Mouse (Mus musculus): ENCODE results near the gene Gm20388. TPM values are rescaled to one million over a fixed set of nuclear protein-coding genes. Genes with fewer than 3 reads are reported as not detected.

The Gm20388 gene
- polyA plus RNA-seq, 1 experiment from 2014 or later: not detected

- Histone ChIP-seq H3K27me3 (ENCODE audit: control insufficient read depth, insufficient read depth, low read length) (peaks cover 1% of the 10 kb centered on the region; the same call in 1 of the 2 replicates), H3K4me1 (replicated peaks; ENCODE audit: control insufficient read depth, insufficient read depth, low read length) (no peaks in the 10 kb centered on the region), H3K27ac (no peak overlapping the region), H3K4me2 (replicated peaks) (no peak overlapping the region), H3K4me3 (replicated peaks; ENCODE audit: low read length) (no peak overlapping the region), H3K9me3 (ENCODE audit: control insufficient read depth, low read length) (no peaks in the 10 kb centered on the region), H3K36me3 (replicated peaks; ENCODE audit: control insufficient read depth, insufficient read depth) (peaks cover 56% of the 10 kb centered on the region), H3K9ac (no peak overlapping the region)
- DNase-seq (ENCODE audit: low spot score) (no peak), ATAC-seq (ENCODE audit: low FRiP score) (no peak)
- WGBS: 90% methylated on average over 13 of the region's 13 CpGs
Observed at GRCm38 (mm10) chr8:122467816-122468215, 2557.2 kb downstream of the Gm20388 start.

- 83% methylated on average over 6 of the region's 6 CpGs for WGBS
- H3K36me3 ChIP-seq (replicated peaks; ENCODE audit: control insufficient read depth, insufficient read depth): peaks cover 62% of the 10 kb centered on the region
- peaks cover 5% of the 10 kb centered on the region; the same call in 1 of the 2 replicates for H3K4me1 ChIP-seq (replicated peaks; ENCODE audit: control insufficient read depth, insufficient read depth, low read length)
- H3K27ac ChIP-seq: no peak overlapping the region
- no peaks in the 10 kb centered on the region for H3K9me3 ChIP-seq (ENCODE audit: control insufficient read depth, low read length)
- no peaks in the 10 kb centered on the region for H3K27me3 ChIP-seq (ENCODE audit: control insufficient read depth, insufficient read depth, low read length)
- H3K4me2 ChIP-seq (replicated peaks): no peak overlapping the region
- no peak overlapping the region for H3K9ac ChIP-seq
- no peak for ATAC-seq (ENCODE audit: low FRiP score)
- H3K4me3 ChIP-seq (replicated peaks; ENCODE audit: low read length): no peak overlapping the region
- DNase-seq (ENCODE audit: low spot score): no peak
Observed at GRCm38 (mm10) chr8:122469407-122469806, 2558.8 kb downstream of the Gm20388 start.

GRCm38 (mm10) chr8:122469965-122470364 lies 2559.3 kb downstream of the Gm20388 start:
- Histone ChIP-seq H3K4me1 (replicated peaks; ENCODE audit: control insufficient read depth, insufficient read depth, low read length) (peaks cover 11% of the 10 kb centered on the region), H3K4me2 (replicated peaks) (no peak overlapping the region), H3K9me3 (ENCODE audit: control insufficient read depth, low read length) (no peaks in the 10 kb centered on the region), H3K27me3 (ENCODE audit: control insufficient read depth, insufficient read depth, low read length) (no peaks in the 10 kb centered on the region), H3K9ac (no peak overlapping the region), H3K27ac (no peak overlapping the region), H3K4me3 (replicated peaks; ENCODE audit: low read length) (no peak overlapping the region), H3K36me3 (replicated peaks; ENCODE audit: control insufficient read depth, insufficient read depth) (peaks cover 62% of the 10 kb centered on the region)
- no peak for DNase-seq (ENCODE audit: low spot score)
- ATAC-seq (ENCODE audit: low FRiP score): no peak
- 92% methylated on average over 10 of the region's 10 CpGs for WGBS

GRCm38 (mm10) chr8:122470691-122471090 lies 2560.1 kb downstream of the Gm20388 start:
- ATAC-seq (ENCODE audit: low FRiP score) (no peak), DNase-seq (ENCODE audit: low spot score) (no peak)
- no peak overlapping the region for H3K4me3 ChIP-seq (replicated peaks; ENCODE audit: low read length)
- H3K9ac ChIP-seq: no peak overlapping the region
- 87% methylated on average over 5 of the region's 5 CpGs for WGBS
- H3K27me3 ChIP-seq (ENCODE audit: control insufficient read depth, insufficient read depth, low read length): no peaks in the 10 kb centered on the region
- H3K36me3 ChIP-seq (replicated peaks; ENCODE audit: control insufficient read depth, insufficient read depth): peaks cover 59% of the 10 kb centered on the region
- H3K9me3 ChIP-seq (ENCODE audit: control insufficient read depth, low read length): no peaks in the 10 kb centered on the region
- H3K27ac ChIP-seq: no peak overlapping the region
- H3K4me1 ChIP-seq (replicated peaks; ENCODE audit: control insufficient read depth, insufficient read depth, low read length): peaks cover 13% of the 10 kb centered on the region
- H3K4me2 ChIP-seq (replicated peaks): no peak overlapping the region

GRCm38 (mm10) chr8:122473911-122474421 lies 2563.3 kb downstream of the Gm20388 start:
- Histone ChIP-seq H3K9me3 (ENCODE audit: control insufficient read depth, low read length) (no peaks in the 10 kb centered on the region), H3K36me3 (replicated peaks; ENCODE audit: control insufficient read depth, insufficient read depth) (peaks cover 39% of the 10 kb centered on the region), H3K4me3 (replicated peaks; ENCODE audit: low read length) (no peak overlapping the region), H3K9ac (no peak overlapping the region), H3K4me2 (replicated peaks) (no peak overlapping the region), H3K27ac (no peak overlapping the region), H3K4me1 (replicated peaks; ENCODE audit: control insufficient read depth, insufficient read depth, low read length) (peaks cover 20% of the 10 kb centered on the region), H3K27me3 (ENCODE audit: control insufficient read depth, insufficient read depth, low read length) (no peaks in the 10 kb centered on the region)
- DNase-seq (ENCODE audit: low spot score): no peak
- no peak for ATAC-seq (ENCODE audit: low FRiP score)
- 93% methylated on average over 8 of the region's 8 CpGs for WGBS

- WGBS: 17% methylated on average over 16 of the region's 16 CpGs
- no peak for ATAC-seq (ENCODE audit: low FRiP score)
- H3K9me3 ChIP-seq (ENCODE audit: control insufficient read depth, low read length): no peaks in the 10 kb centered on the region
- peak; percentile 30 for DNase-seq (ENCODE audit: low spot score)
- peak overlapping the region; percentile 99 for H3K4me3 ChIP-seq (replicated peaks; ENCODE audit: low read length)
- no peaks in the 10 kb centered on the region for H3K27me3 ChIP-seq (ENCODE audit: control insufficient read depth, insufficient read depth, low read length)
- H3K4me1 ChIP-seq (replicated peaks; ENCODE audit: control insufficient read depth, insufficient read depth, low read length): peaks cover 20% of the 10 kb centered on the region
- peak overlapping the region; percentile 94 for H3K9ac ChIP-seq
- H3K4me2 ChIP-seq (replicated peaks): peak overlapping the region; percentile 93
- peak overlapping the region; percentile 86; the same call in 1 of the 2 replicates for H3K27ac ChIP-seq
- peaks cover 46% of the 10 kb centered on the region for H3K36me3 ChIP-seq (replicated peaks; ENCODE audit: control insufficient read depth, insufficient read depth)
Observed at GRCm38 (mm10) chr8:122474951-122475560, 2564.4 kb downstream of the Gm20388 start.

- Histone ChIP-seq H3K9ac (peak within 1 kb of the TSS; percentile 94), H3K4me2 (replicated peaks) (peak within 1 kb of the TSS; percentile 93), H3K4me3 (replicated peaks; ENCODE audit: low read length) (peak within 1 kb of the TSS; percentile 99), H3K27ac (peak within 1 kb of the TSS; percentile 86), H3K4me1 (replicated peaks; ENCODE audit: control insufficient read depth, insufficient read depth, low read length) (peaks cover 20% of the 10 kb centered on the region), H3K27me3 (ENCODE audit: control insufficient read depth, insufficient read depth, low read length) (no peaks in the 10 kb centered on the region), H3K36me3 (replicated peaks; ENCODE audit: control insufficient read depth, insufficient read depth) (peaks cover 48% of the 10 kb centered on the region), H3K9me3 (ENCODE audit: control insufficient read depth, low read length) (no peaks in the 10 kb centered on the region)
- ATAC-seq (ENCODE audit: low FRiP score) (peak; percentile 94), DNase-seq (ENCODE audit: low spot score) (peak; percentile 96)
- under 1% methylated on average over 89 of the region's 103 CpGs for WGBS
Observed at GRCm38 (mm10) chr8:122475580-122476320, 2565.1 kb downstream of the Gm20388 start, which contains the start of the genes Rnf166 and Ctu2. Gene Rnf166 (minus strand): TSS chr8:122476064. Gene Ctu2 (plus strand): TSS chr8:122476143.

GRCm38 (mm10) chr8:122482448-122482847 lies 2571.8 kb downstream of the Gm20388 start:
- no peak overlapping the region for H3K27ac ChIP-seq
- no peak overlapping the region for H3K9ac ChIP-seq
- no peak overlapping the region for H3K4me2 ChIP-seq (replicated peaks)
- no peaks in the 10 kb centered on the region for H3K27me3 ChIP-seq (ENCODE audit: control insufficient read depth, insufficient read depth, low read length)
- H3K4me1 ChIP-seq (replicated peaks; ENCODE audit: control insufficient read depth, insufficient read depth, low read length): no peaks in the 10 kb centered on the region
- DNase-seq (ENCODE audit: low spot score): no peak
- no peaks in the 10 kb centered on the region for H3K9me3 ChIP-seq (ENCODE audit: control insufficient read depth, low read length)
- peaks cover 67% of the 10 kb centered on the region for H3K36me3 ChIP-seq (replicated peaks; ENCODE audit: control insufficient read depth, insufficient read depth)
- no peak overlapping the region for H3K4me3 ChIP-seq (replicated peaks; ENCODE audit: low read length)
- no peak for ATAC-seq (ENCODE audit: low FRiP score)
- WGBS: 98% methylated on average over 8 of the region's 8 CpGs

GRCm38 (mm10) chr8:122483877-122484276 lies 2573.2 kb downstream of the Gm20388 start:
- Histone ChIP-seq H3K4me2 (replicated peaks) (no peak overlapping the region), H3K4me3 (replicated peaks; ENCODE audit: low read length) (no peak overlapping the region), H3K4me1 (replicated peaks; ENCODE audit: control insufficient read depth, insufficient read depth, low read length) (no peaks in the 10 kb centered on the region), H3K9me3 (ENCODE audit: control insufficient read depth, low read length) (no peaks in the 10 kb centered on the region), H3K9ac (no peak overlapping the region), H3K27me3 (ENCODE audit: control insufficient read depth, insufficient read depth, low read length) (no peaks in the 10 kb centered on the region), H3K36me3 (replicated peaks; ENCODE audit: control insufficient read depth, insufficient read depth) (peaks cover 56% of the 10 kb centered on the region), H3K27ac (no peak overlapping the region)
- 99% methylated on average over 7 of the region's 7 CpGs for WGBS
- ATAC-seq (ENCODE audit: low FRiP score) (no peak), DNase-seq (ENCODE audit: low spot score) (no peak)
